Mouse (Mus musculus): Measurements from ENCODE around the gene 4931422A03Rik. TPM values are rescaled to one million over a fixed set of nuclear protein-coding genes. Genes with fewer than 3 reads are reported as not detected.
"Not testable (repeated sequence)": the region's sequence is repeated elsewhere in the genome, so short reads cannot be mapped to it uniquely, and the experiment has no call there.

Gene 4931422A03Rik
- polyA plus RNA-seq, 1 experiment = not detected

DNA sequence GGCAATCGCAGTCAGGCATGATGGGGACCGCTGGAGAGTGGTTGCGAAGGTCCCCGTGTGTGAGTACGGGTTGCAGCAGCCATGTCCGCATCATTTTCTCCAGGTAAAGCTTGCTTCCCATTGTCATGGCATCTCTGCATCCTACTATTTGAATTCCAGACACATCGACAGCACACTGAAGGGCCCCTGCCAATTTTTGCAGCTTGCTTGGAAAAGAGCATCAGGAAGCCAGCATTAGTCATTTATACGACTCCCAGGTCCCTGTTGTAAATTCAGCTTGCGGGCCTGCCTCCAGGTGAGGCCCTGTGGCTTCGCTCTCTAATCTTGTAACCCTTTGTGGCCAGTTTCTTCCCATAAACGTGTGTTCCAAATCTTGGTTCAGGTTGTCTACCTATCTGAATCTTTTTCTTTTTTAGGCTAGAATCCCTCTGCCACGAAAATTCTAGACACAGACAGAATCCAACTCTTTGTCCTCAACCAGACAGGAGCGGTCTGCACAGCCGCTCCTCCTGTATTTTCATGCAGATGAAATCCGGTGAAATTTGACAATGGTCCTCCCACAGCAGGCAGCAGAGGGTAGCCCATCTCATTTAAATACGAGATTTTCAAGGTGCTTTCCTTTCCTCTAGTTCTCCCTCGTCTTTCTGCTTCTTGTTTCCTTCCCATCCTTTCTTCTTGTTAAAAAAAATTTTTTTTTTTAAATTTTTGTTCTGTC, 35.4 kb downstream of the 4931422A03Rik start:
- Histone ChIP-seq H3K4me3 (ENCODE audit: insufficient read depth, low read length) (no peak overlapping the region), H3K4me1 (ENCODE audit: control insufficient read depth, insufficient read depth, low read length) (no peaks in the 10 kb centered on the region), H3K27ac (ENCODE audit: insufficient read depth, low read length) (no peak overlapping the region)
- TF ChIP-seq CTCF (IDR thresholded peaks at IDR 0.05; ENCODE audit: borderline replicate concordance, insufficient read depth, low read length) (no peak), POLR2A (IDR thresholded peaks at IDR 0.05; ENCODE audit: low read depth, low read length) (no peak)

DNA sequence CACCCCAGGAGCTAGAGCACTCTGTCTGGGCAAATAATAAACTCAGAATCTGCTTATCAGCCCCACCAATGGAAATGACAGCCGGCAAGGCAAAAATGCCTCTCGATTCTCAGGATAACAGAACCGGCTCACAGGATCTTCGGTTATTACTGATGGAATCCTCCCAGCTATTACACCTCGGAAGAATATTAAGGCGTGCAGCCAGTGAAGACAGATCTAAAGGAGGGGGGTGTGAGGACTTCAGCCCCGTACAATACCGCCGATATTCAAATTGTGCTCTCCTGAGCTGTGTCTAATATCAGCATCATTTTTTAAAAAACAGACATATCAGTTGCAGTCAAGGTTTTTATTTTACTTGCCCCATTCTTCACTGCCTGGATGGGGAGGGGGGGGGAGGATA, 36.0 kb downstream of the 4931422A03Rik start:
- no peaks in the 10 kb centered on the region for H3K4me1 ChIP-seq (ENCODE audit: control insufficient read depth, insufficient read depth, low read length)
- TF ChIP-seq CTCF (IDR thresholded peaks at IDR 0.05; ENCODE audit: borderline replicate concordance, insufficient read depth, low read length) = no peak
- no peak for TF ChIP-seq POLR2A (IDR thresholded peaks at IDR 0.05; ENCODE audit: low read depth, low read length)
- no peak overlapping the region for H3K4me3 ChIP-seq (ENCODE audit: insufficient read depth, low read length)
- H3K27ac ChIP-seq (ENCODE audit: insufficient read depth, low read length) = no peak overlapping the region

- H3K4me3 ChIP-seq (ENCODE audit: insufficient read depth, low read length) = no peak overlapping the region
- no peak for TF ChIP-seq POLR2A (IDR thresholded peaks at IDR 0.05; ENCODE audit: low read depth, low read length)
- no peak for TF ChIP-seq CTCF (IDR thresholded peaks at IDR 0.05; ENCODE audit: borderline replicate concordance, insufficient read depth, low read length)
- H3K27ac ChIP-seq (ENCODE audit: insufficient read depth, low read length) = no peak overlapping the region
- H3K4me1 ChIP-seq (ENCODE audit: control insufficient read depth, insufficient read depth, low read length) = no peaks in the 10 kb centered on the region
Measured at GRCm38 (mm10) chr2:103991303-103991702, 36.9 kb downstream of the 4931422A03Rik start.

DNA sequence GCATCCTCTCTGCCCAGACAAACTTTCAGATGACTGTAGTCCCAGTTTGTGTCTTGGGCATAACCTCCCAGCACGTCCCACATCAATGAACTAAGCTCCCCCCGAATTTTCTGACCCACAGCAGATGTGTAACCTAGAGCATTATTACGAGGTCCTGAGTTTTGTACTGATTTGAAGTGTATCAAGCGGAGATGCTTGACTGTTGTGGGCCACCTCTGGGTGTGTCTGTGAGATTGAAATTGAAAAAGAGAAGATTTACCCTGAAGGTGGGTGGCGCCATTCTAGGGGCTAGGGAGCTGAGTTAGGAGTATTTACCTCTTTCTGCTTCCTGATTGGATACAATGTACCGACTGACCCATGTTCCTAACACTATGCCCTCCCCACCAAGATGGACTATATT, 38.4 kb downstream of the 4931422A03Rik start:
- no peaks in the 10 kb centered on the region for H3K4me1 ChIP-seq (ENCODE audit: control insufficient read depth, insufficient read depth, low read length)
- no peak overlapping the region for H3K4me3 ChIP-seq (ENCODE audit: insufficient read depth, low read length)
- H3K27ac ChIP-seq (ENCODE audit: insufficient read depth, low read length) = no peak overlapping the region
- TF ChIP-seq POLR2A (IDR thresholded peaks at IDR 0.05; ENCODE audit: low read depth, low read length) (no peak), CTCF (IDR thresholded peaks at IDR 0.05; ENCODE audit: borderline replicate concordance, insufficient read depth, low read length) (no peak)

GRCm38 (mm10) chr2:103987595-103987994, 40.6 kb downstream of the 4931422A03Rik start:
- not testable (repeated sequence) for H3K4me1 ChIP-seq (ENCODE audit: control insufficient read depth, insufficient read depth, low read length); H3K27ac ChIP-seq (ENCODE audit: insufficient read depth, low read length); H3K4me3 ChIP-seq (ENCODE audit: insufficient read depth, low read length)

DNA sequence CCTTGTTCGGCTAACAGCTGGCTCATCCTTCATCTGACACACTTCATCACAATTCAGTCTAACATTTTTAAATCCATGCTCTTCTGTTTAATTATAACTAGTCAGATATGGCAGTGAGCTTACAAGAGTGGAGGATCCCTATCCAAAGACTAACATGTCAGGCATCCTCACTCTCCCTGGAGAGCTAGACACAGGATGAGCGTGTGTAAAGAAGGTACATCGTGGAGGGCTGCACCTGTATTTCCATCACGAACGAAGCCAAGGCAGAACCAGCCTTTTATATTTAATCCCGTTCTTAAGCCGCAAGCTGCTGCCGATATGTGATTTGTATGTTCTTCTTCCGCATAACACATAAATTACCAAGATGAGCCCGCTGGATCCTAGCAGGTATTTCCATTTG, 45.0 kb downstream of the 4931422A03Rik start:
- Histone ChIP-seq H3K27ac (ENCODE audit: insufficient read depth, low read length) (no peak overlapping the region), H3K4me3 (ENCODE audit: insufficient read depth, low read length) (no peak overlapping the region), H3K4me1 (ENCODE audit: control insufficient read depth, insufficient read depth, low read length) (no peaks in the 10 kb centered on the region)
- TF ChIP-seq CTCF (IDR thresholded peaks at IDR 0.05; ENCODE audit: borderline replicate concordance, insufficient read depth, low read length) (no peak), POLR2A (IDR thresholded peaks at IDR 0.05; ENCODE audit: low read depth, low read length) (no peak)

DNA sequence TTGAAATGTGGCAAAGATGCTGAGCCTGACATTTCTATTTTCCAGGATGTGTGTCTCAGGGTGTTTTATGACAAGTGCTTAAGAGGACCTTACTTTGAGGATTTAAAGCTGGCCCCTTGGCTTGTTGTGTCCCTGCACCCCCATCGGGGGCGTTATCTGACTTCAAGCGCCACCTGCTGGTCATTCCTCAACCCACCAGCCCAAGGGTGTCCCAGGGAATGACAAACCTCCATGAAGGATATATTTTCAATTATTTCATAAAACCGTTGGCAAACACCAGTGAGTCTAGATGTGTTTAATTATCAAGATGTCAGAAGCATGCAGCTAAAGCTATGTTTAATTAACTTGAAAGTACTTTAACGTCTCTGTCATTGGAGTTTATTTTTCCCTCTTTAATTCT, 45.9 kb downstream of the 4931422A03Rik start:
- no peaks in the 10 kb centered on the region for H3K4me1 ChIP-seq (ENCODE audit: control insufficient read depth, insufficient read depth, low read length)
- H3K27ac ChIP-seq (ENCODE audit: insufficient read depth, low read length) = no peak overlapping the region
- no peak for TF ChIP-seq POLR2A (IDR thresholded peaks at IDR 0.05; ENCODE audit: low read depth, low read length)
- TF ChIP-seq CTCF (IDR thresholded peaks at IDR 0.05; ENCODE audit: borderline replicate concordance, insufficient read depth, low read length) = peak; percentile 63
- H3K4me3 ChIP-seq (ENCODE audit: insufficient read depth, low read length) = no peak overlapping the region

DNA sequence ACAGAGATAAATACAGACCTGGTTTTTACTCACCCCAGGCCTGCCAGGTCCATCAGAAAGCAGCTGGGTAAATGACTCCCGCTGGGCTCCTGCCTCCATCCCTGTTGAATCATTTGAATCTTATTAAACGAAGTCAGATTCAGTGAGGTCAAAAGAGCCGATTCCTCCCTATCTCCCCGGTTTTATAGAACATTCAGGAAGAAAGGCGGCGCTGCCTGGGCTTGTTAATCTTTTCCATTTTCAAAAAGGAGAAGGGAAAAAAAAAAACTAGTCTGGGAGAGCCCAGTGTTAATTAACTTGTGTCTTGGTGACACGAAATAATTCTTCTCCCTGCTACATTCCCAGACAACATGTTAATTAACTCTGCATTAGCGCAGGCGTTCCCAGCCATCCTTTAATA, 50.4 kb downstream of the 4931422A03Rik start:
- Histone ChIP-seq H3K4me1 (ENCODE audit: control insufficient read depth, insufficient read depth, low read length) (no peaks in the 10 kb centered on the region), H3K4me3 (ENCODE audit: insufficient read depth, low read length) (no peak overlapping the region)
- no peak for TF ChIP-seq CTCF (IDR thresholded peaks at IDR 0.05; ENCODE audit: borderline replicate concordance, insufficient read depth, low read length)
- TF ChIP-seq POLR2A (IDR thresholded peaks at IDR 0.05; ENCODE audit: low read depth, low read length) = no peak

DNA sequence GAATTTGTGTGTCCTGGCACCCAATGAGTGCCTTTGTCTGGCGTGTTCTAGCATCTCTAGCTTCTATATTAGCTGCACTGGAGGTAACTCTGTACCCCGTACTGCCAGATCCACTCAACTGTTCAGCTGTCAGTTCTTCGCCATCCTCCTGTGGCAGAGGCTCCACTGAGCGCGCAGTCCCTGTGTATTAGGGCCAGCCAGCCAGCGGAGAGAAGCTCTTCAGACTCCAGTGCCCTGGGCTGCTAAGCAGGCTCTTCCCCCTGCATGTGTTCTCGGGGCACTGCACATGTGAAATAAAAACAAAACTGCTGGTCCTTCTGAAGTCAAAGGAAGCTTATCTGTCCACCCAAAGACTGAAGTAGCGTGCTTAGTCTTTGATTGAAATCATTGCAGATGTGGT, 50.9 kb downstream of the 4931422A03Rik start:
- no peak overlapping the region for H3K27ac ChIP-seq (ENCODE audit: insufficient read depth, low read length)
- no peak overlapping the region for H3K4me3 ChIP-seq (ENCODE audit: insufficient read depth, low read length)
- no peaks in the 10 kb centered on the region for H3K4me1 ChIP-seq (ENCODE audit: control insufficient read depth, insufficient read depth, low read length)
- no peak for TF ChIP-seq POLR2A (IDR thresholded peaks at IDR 0.05; ENCODE audit: low read depth, low read length)
- no peak for TF ChIP-seq CTCF (IDR thresholded peaks at IDR 0.05; ENCODE audit: borderline replicate concordance, insufficient read depth, low read length)

More for the DNA sequence above, 50.4 kb downstream of the 4931422A03Rik start:
- no peak overlapping the region for H3K27ac ChIP-seq (ENCODE audit: insufficient read depth, low read length)

DNA sequence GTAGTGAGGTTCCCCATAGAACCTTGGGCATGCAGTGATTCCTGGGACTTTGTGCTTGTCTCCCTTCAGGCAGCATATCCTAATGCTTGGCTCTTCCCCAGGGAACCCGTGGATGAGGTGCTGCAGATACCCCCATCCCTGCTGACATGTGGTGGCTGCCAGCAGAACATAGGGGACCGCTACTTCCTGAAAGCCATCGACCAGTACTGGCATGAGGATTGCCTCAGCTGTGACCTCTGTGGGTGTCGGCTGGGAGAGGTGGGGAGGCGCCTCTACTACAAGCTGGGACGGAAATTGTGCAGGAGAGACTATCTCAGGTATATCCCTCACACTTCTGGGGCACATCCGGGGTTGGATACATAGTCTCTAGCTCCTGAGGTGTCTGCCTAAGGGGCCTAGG, 52.3 kb downstream of the 4931422A03Rik start:
- Histone ChIP-seq H3K4me1 (ENCODE audit: control insufficient read depth, insufficient read depth, low read length) (no peaks in the 10 kb centered on the region), H3K4me3 (ENCODE audit: insufficient read depth, low read length) (no peak overlapping the region), H3K27ac (ENCODE audit: insufficient read depth, low read length) (no peak overlapping the region)
- no peak for TF ChIP-seq CTCF (IDR thresholded peaks at IDR 0.05; ENCODE audit: borderline replicate concordance, insufficient read depth, low read length)
- no peak for TF ChIP-seq POLR2A (IDR thresholded peaks at IDR 0.05; ENCODE audit: low read depth, low read length)
